ENCODE assay signal across 23 mouse cellular contexts in genomic region chr2:92972071-92972470, GRCm38 (mm10). TPM values are rescaled to one million over a fixed set of nuclear protein-coding genes. Genes with fewer than 3 reads are reported as not detected.
DNase-seq lines count a peak whose midpoint lies in the region; TF ChIP-seq lines count a peak whose summit lies in the region.
"Had no signal": no experiment of that assay in that cellular context is flagged by ENCODE, and none has a peak within 500 bp of the region (broad histone marks: within the 10 kb centered on the region; RNA-seq: fewer than 3 reads in every experiment).

No protein-coding gene starts in this region.

- no peaks in the 10 kb centered on the region for H3K36me3 ChIP-seq in E14TG2a.4 (ENCODE audit: insufficient read depth, low read length)
- H3K36me3 ChIP-seq in ES-E14 (ENCODE audit: control insufficient read depth, insufficient read depth, low read length, poor library complexity, severe bottlenecking) = no peaks in the 10 kb centered on the region
- no peaks in the 10 kb centered on the region for H3K36me3 ChIP-seq in heart, adult 2 months (ENCODE audit: control insufficient read depth, insufficient read depth, low read length)

- 93% methylated on average over 17 of the region's 17 CpGs for WGBS in heart, adult 2 months

- no peaks in the 10 kb centered on the region for H3K79me2 ChIP-seq in heart, adult 2 months (replicated peaks; ENCODE audit: control insufficient read depth, insufficient read depth, low read length)

- no peak for TF ChIP-seq EP300 in heart, adult 2 months (IDR thresholded peaks at IDR 0.05; ENCODE audit: insufficient read depth, low read depth, low read length)

- no peak for TF ChIP-seq POLR2A in heart, adult 2 months (IDR thresholded peaks at IDR 0.05; ENCODE audit: insufficient read depth, low read depth, low read length)

- in situ Hi-C loops in ES-E14 (cut with MboI; ENCODE audit: low sequenced_read_pairs in 2 of 2, unreplicated experiment in 2 of 2) = no loop called here

- intact Hi-C loops in heart, adult 2 months (cut with DNase I) = no loop called here

- H3K27ac ChIP-seq in ES-E14 (ENCODE audit: insufficient read depth, low read depth, low read length, poor library complexity, severe bottlenecking) = no peak overlapping the region
- no peak overlapping the region for H3K27ac ChIP-seq in heart, adult 2 months
- H3K27ac ChIP-seq: hindbrain, embryonic 15.5 days; kidney, postnatal 0 days; midbrain, embryonic 15.5 days; neural tube, embryonic 13.5 days had no signal

- H3K9me3 ChIP-seq in E14TG2a.4 (ENCODE audit: low read length) (no peaks in the 10 kb centered on the region), ES-E14 (ENCODE audit: control insufficient read depth, insufficient read depth, low read depth, low read length) (no peaks in the 10 kb centered on the region)
- H3K9me3 ChIP-seq: hindbrain, embryonic 15.5 days; midbrain, embryonic 15.5 days; neural tube, embryonic 13.5 days had no signal

- peaks cover 36% of the 10 kb centered on the region for H3K27me3 ChIP-seq in E14TG2a.4 (ENCODE audit: insufficient read depth, low read length)
- H3K27me3 ChIP-seq in heart, adult 2 months (ENCODE audit: control insufficient read depth, insufficient read depth, low read length) = no peaks in the 10 kb centered on the region
- H3K27me3 ChIP-seq: hindbrain, embryonic 15.5 days; midbrain, embryonic 15.5 days; neural tube, embryonic 13.5 days; Patski had no signal

- no peak for TF ChIP-seq CTCF in E14TG2a.4 (conservative IDR thresholded peaks at IDR 0.05; ENCODE audit: low read length)
- no peak for TF ChIP-seq CTCF in heart, adult 2 months (IDR thresholded peaks at IDR 0.05)

- H3K9ac ChIP-seq in ES-E14 (ENCODE audit: insufficient read depth, low read depth, low read length, poor library complexity, severe bottlenecking) = peak overlapping the region; percentile 5; the same call in 1 of the 2 replicates
- H3K9ac ChIP-seq in heart, adult 2 months (ENCODE audit: low read depth, low read length) = no peak overlapping the region
- H3K9ac ChIP-seq: hindbrain, embryonic 15.5 days; midbrain, embryonic 15.5 days; neural tube, embryonic 13.5 days had no signal

- peak; percentile 45 to 55 for DNase-seq in cerebellum, postnatal 14 days
- no peak for DNase-seq in cerebellum, adult 18-20 months
- DNase-seq in ES-E14 (ENCODE audit: low read depth, low spot score) = no peak
- DNase-seq in thymus, postnatal 14 days = peak; percentile 47
- no peak for DNase-seq in heart, adult 8-10 months (ENCODE audit: low spot score)
- DNase-seq in heart, adult 2 months = no peak
- DNase-seq: adrenal gland, adult 8-10 months; B cell, adult 2 months; gastrocnemius, postnatal 10 days; kidney, adult 2 months; lung, postnatal 4 days; retina, postnatal 1 day; right cerebral cortex, postnatal 25 days had no signal

- peaks cover 61% of the 10 kb centered on the region for H3K4me1 ChIP-seq in E14TG2a.4 (replicated peaks; ENCODE audit: low read depth, low read length)
- peaks cover 3 to 24% of the 10 kb centered on the region in 2 experiments; a peak in 3 of 4 replicates for H3K4me1 ChIP-seq in ES-E14 (ENCODE audit: control insufficient read depth in 2 of 2, insufficient read depth in 2 of 2, low read length in 2 of 2, poor library complexity in 1 of 2)
- H3K4me1 ChIP-seq in heart, adult 2 months (ENCODE audit: control insufficient read depth, insufficient read depth, low read length) = no peaks in the 10 kb centered on the region

- H3K4me3 ChIP-seq in E14TG2a.4 (replicated peaks; ENCODE audit: low read length) (peak overlapping the region; percentile 68), ES-E14 (ENCODE audit: insufficient read depth in 1 of 2, low read depth in 1 of 2, low read length in 2 of 2, poor library complexity in 1 of 2, severe bottlenecking in 1 of 2) (peak overlapping the region in 1 of 2 experiments; percentile 15; a peak in 1 of 4 replicates)
- H3K4me3 ChIP-seq in heart, adult 2 months = no peak overlapping the region
- H3K4me3 ChIP-seq: hindbrain, embryonic 15.5 days; midbrain, embryonic 15.5 days; neural tube, embryonic 13.5 days had no signal

TF ChIP-seq in ES-E14, 5 proteins besides CTCF, POLR2A, EP300 and RAD21:
- TF ChIP-seq ZNF384 (IDR thresholded peaks at IDR 0.05; ENCODE audit: low read depth, low read length) (no peak), ZC3H11A (IDR thresholded peaks at IDR 0.05; ENCODE audit: borderline replicate concordance, low read depth, low read length) (no peak), CHD2 (IDR thresholded peaks at IDR 0.05; ENCODE audit: low read depth, low read length) (no peak), MAFK (IDR thresholded peaks at IDR 0.05; ENCODE audit: insufficient read depth, low read depth, low read length) (no peak), HCFC1 (IDR thresholded peaks at IDR 0.05; ENCODE audit: borderline replicate concordance, insufficient read depth, low read length) (no peak)

RNA-seq across cellular contexts. Expression of gene Syt13, which starts 57.2 kb away (rescaled TPM):
- 4.4 and 5.8 TPM in 2 replicates for total RNA-seq in ES-E14 (2012; rRNA removed)
- under 1 TPM; 0.25 to 0.94 (median 0.38) TPM for total RNA-seq in heart, adult 8-10 months (2022)
- total RNA-seq in heart, adult 2 months (2021) = under 1 TPM; 0.36 to 0.47 TPM
- 0.10 TPM in 1 of 2 replicates, not detected in the other for polyA plus RNA-seq in heart, adult 2 months (2012; rRNA removed)
- total RNA-seq: hematopoietic stem cell, adult 5-6 weeks; liver, adult 2 months; megakaryocyte-erythroid progenitor cell, adult 5-6 weeks had no signal
- polyA plus RNA-seq: activated CD4-positive, CD25-positive, alpha-beta regulatory T cell, adult 4 months; liver, adult 2 months had no signal

Comparison
In these comparisons a context has a peak if more than half of its experiments do, and no peak if none do; other contexts are left out.
1. DNase-seq: peak in cerebellum, postnatal 14 days (2 of 2) and thymus, postnatal 14 days (single experiment); none in cerebellum, adult 18-20 months (0 of 2), ES-E14 (single experiment), heart, adult 8-10 months (single experiment) and heart, adult 2 months (0 of 2).